In the genomic region with DNA sequence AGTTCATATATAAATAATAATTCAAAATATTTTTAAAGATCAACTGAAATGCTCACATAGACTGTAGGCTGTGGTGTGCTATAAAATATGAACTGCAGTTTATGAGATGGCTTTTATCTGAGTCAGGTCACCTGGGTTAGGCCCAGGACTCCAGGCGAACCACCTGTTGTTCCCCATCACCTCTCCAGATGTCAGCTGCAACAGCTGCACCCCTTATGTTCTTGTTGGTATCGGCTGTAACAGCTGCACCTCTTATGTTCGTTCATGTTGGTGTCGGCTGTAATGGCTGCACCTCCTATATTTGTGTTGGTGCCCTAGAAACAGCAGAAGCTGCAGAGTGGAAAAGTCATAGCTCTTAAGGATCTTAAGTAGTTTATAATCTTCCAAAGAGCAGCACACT, we compare ENCODE assay signal across 24 mouse cellular contexts. TPM values are rescaled to one million over a fixed set of nuclear protein-coding genes. Genes with fewer than 3 reads are reported as not detected.
A peak's percentile ranks its signal among the peaks of the same experiment; 100 is the strongest.
DNase-seq lines count a peak whose midpoint lies in the region; ATAC-seq and TF ChIP-seq lines count a peak whose summit lies in the region.
"Had no signal": no experiment of that assay in that cellular context is flagged by ENCODE, and none has a peak within 500 bp of the region (broad histone marks: within the 10 kb centered on the region; RNA-seq: fewer than 3 reads in every experiment).

No protein-coding gene starts in this region.

- no peaks in the 10 kb centered on the region for H3K9me3 ChIP-seq in embryonic facial prominence, embryonic 14.5 days (ENCODE audit: control insufficient read depth, low read length)
- H3K9me3 ChIP-seq in limb, embryonic 14.5 days (ENCODE audit: control insufficient read depth, low read length), result no peaks in the 10 kb centered on the region
- no peaks in the 10 kb centered on the region for H3K9me3 ChIP-seq in stomach, embryonic 16.5 days (replicated peaks; ENCODE audit: control insufficient read depth, low read length)
- H3K9me3 ChIP-seq: embryonic facial prominence, embryonic 12.5 days; forebrain, embryonic 12.5 days; hindbrain, embryonic 13.5 days had no signal

- TF ChIP-seq CTCF in gastrocnemius, adult 2 months (IDR thresholded peaks at IDR 0.05), result no peak

- intact Hi-C loops in gastrocnemius, adult 2 months (cut with DNase I), result no loop called here
- intact Hi-C loops in gastrocnemius, postnatal 36 days (cut with DNase I), result no loop called here

- no peak overlapping the region for H3K4me3 ChIP-seq in gastrocnemius, adult 2 months
- H3K4me3 ChIP-seq in embryonic facial prominence, embryonic 14.5 days (ENCODE audit: low read depth, low read length), result no peak overlapping the region
- H3K4me3 ChIP-seq in limb, embryonic 14.5 days (replicated peaks; ENCODE audit: low read length), result no peak overlapping the region
- H3K4me3 ChIP-seq in stomach, embryonic 16.5 days (replicated peaks; ENCODE audit: low read length), result no peak overlapping the region
- H3K4me3 ChIP-seq: embryonic facial prominence, embryonic 12.5 days; forebrain, embryonic 12.5 days; hindbrain, embryonic 13.5 days had no signal

- DNase-seq in gastrocnemius, adult 2 months, result peak; percentile 46
- DNase-seq in gastrocnemius, postnatal 36 days, result no peak
- no peak for DNase-seq in embryonic facial prominence, embryonic 14.5 days (ENCODE audit: low spot score)
- peak; percentile 60 for DNase-seq in limb, embryonic 14.5 days (ENCODE audit: low spot score)
- no peak for DNase-seq in embryo, embryonic 10 days (ENCODE audit: low spot score)
- DNase-seq in cerebellum, adult 11-12 months, result no peak
- no peak for DNase-seq in adrenal gland, postnatal 25 days
- DNase-seq: adrenal gland, postnatal 14 days; B cell, adult 2 months; cerebellum, adult 2 months; cerebellum, postnatal 10 days; embryo, embryonic 11 days; gastrocnemius, postnatal 25 days; heart, postnatal 14 days had no signal

- WGBS in embryonic facial prominence, embryonic 14.5 days, result 73% methylated on average over 4 of the region's 4 CpGs
- WGBS in limb, embryonic 14.5 days, result 72% methylated on average over 4 of the region's 4 CpGs
- 79% methylated on average over 4 of the region's 4 CpGs for WGBS in stomach, embryonic 16.5 days

- H3K27ac ChIP-seq in gastrocnemius, adult 2 months, result peak overlapping the region; percentile 91
- no peak overlapping the region for H3K27ac ChIP-seq in embryonic facial prominence, embryonic 14.5 days (replicated peaks; ENCODE audit: low read depth, low read length)
- H3K27ac ChIP-seq in limb, embryonic 14.5 days (replicated peaks; ENCODE audit: low read depth, low read length), result no peak overlapping the region
- H3K27ac ChIP-seq in stomach, embryonic 16.5 days (ENCODE audit: low read length), result peak overlapping the region; percentile 87
- H3K27ac ChIP-seq: embryonic facial prominence, embryonic 12.5 days; forebrain, embryonic 12.5 days; hindbrain, embryonic 13.5 days; hindbrain, postnatal 0 days had no signal

- H3K9ac ChIP-seq in embryonic facial prominence, embryonic 14.5 days (ENCODE audit: low read depth, low read length), result no peak overlapping the region
- H3K9ac ChIP-seq in limb, embryonic 14.5 days (ENCODE audit: low read depth, low read length, severe bottlenecking), result no peak overlapping the region
- H3K9ac ChIP-seq in stomach, embryonic 16.5 days (ENCODE audit: low read length), result no peak overlapping the region
- H3K9ac ChIP-seq: embryonic facial prominence, embryonic 12.5 days; forebrain, embryonic 12.5 days; hindbrain, embryonic 13.5 days had no signal

- peaks cover 15% of the 10 kb centered on the region for H3K4me1 ChIP-seq in embryonic facial prominence, embryonic 14.5 days (ENCODE audit: control insufficient read depth, insufficient read depth, low read length)
- H3K4me1 ChIP-seq in limb, embryonic 14.5 days (ENCODE audit: control insufficient read depth, insufficient read depth, low read length), result peaks cover 11% of the 10 kb centered on the region; the same call in 1 of the 2 replicates
- peaks cover 12% of the 10 kb centered on the region; the same call in 1 of the 2 replicates for H3K4me1 ChIP-seq in stomach, embryonic 16.5 days (ENCODE audit: control insufficient read depth, insufficient read depth, low read length)

- TF ChIP-seq POLR2A in limb, embryonic 14.5 days (IDR thresholded peaks at IDR 0.05; ENCODE audit: borderline replicate concordance, extremely low read depth, insufficient read depth, insufficient read length), result no peak

- H3K36me3 ChIP-seq in embryonic facial prominence, embryonic 14.5 days (ENCODE audit: control insufficient read depth, insufficient read depth, low read length), result no peaks in the 10 kb centered on the region
- H3K36me3 ChIP-seq in limb, embryonic 14.5 days (ENCODE audit: control insufficient read depth, insufficient read depth, low read length), result no peaks in the 10 kb centered on the region
- H3K36me3 ChIP-seq in stomach, embryonic 16.5 days (ENCODE audit: control insufficient read depth, insufficient read depth, low read length), result no peaks in the 10 kb centered on the region
- H3K36me3 ChIP-seq: embryonic facial prominence, embryonic 12.5 days; forebrain, embryonic 12.5 days; hindbrain, embryonic 13.5 days had no signal

- no peaks in the 10 kb centered on the region for H3K27me3 ChIP-seq in embryonic facial prominence, embryonic 14.5 days (replicated peaks; ENCODE audit: control insufficient read depth, insufficient read depth, low read length)
- no peaks in the 10 kb centered on the region for H3K27me3 ChIP-seq in limb, embryonic 14.5 days (ENCODE audit: control insufficient read depth, insufficient read depth, low read length)
- no peaks in the 10 kb centered on the region for H3K27me3 ChIP-seq in stomach, embryonic 16.5 days (ENCODE audit: control insufficient read depth, insufficient read depth, low read length)
- H3K27me3 ChIP-seq: embryonic facial prominence, embryonic 12.5 days; hindbrain, embryonic 13.5 days; Patski had no signal

- H3K4me2 ChIP-seq in embryonic facial prominence, embryonic 14.5 days (ENCODE audit: low read depth, low read length), result no peak overlapping the region
- no peak overlapping the region for H3K4me2 ChIP-seq in limb, embryonic 14.5 days (replicated peaks; ENCODE audit: low read depth, low read length, severe bottlenecking)
- no peak overlapping the region for H3K4me2 ChIP-seq in stomach, embryonic 16.5 days (ENCODE audit: low read depth, low read length)
- H3K4me2 ChIP-seq: embryonic facial prominence, embryonic 12.5 days; forebrain, embryonic 12.5 days; hindbrain, embryonic 13.5 days had no signal

- peak; percentile 35; the same call in 1 of the 2 replicates for ATAC-seq in embryonic facial prominence, embryonic 14.5 days (ENCODE audit: low read depth)
- ATAC-seq in limb, embryonic 14.5 days (ENCODE audit: low FRiP score, low read depth), result peak; percentile 75
- ATAC-seq in stomach, embryonic 16.5 days (ENCODE audit: insufficient read depth, low FRiP score), result no peak
- ATAC-seq: activated CD4-positive, CD25-positive, alpha-beta regulatory T cell, adult 4 months; forebrain, embryonic 16.5 days; hindbrain, postnatal 0 days; Patski had no signal

RNA-seq across cellular contexts. Expression of a gene that starts 12.1 kb away (rescaled TPM):
- 10 to 100 TPM; 18.3 to 50.1 TPM for total RNA-seq in gastrocnemius, adult 2 months (2021)
- 10 to 100 TPM; 20.3 to 21.7 TPM for total RNA-seq in gastrocnemius, postnatal 36 days (2021)
- polyA plus RNA-seq in embryonic facial prominence, embryonic 14.5 days (2014; fragmentation: Nextera tagmentation; extraction: Ambion mirVana), result 3.6 and 4.0 TPM in 2 replicates
- 1.8 and 2.6 TPM in 2 replicates for polyA plus RNA-seq in limb, embryonic 14.5 days (2012; rRNA removed)
- polyA plus RNA-seq in limb, embryonic 14.5 days (2014; fragmentation: Nextera tagmentation; extraction: Ambion mirVana), result 2.7 and 3.3 TPM in 2 replicates
- 15.8 and 16.4 TPM in 2 replicates for polyA plus RNA-seq in stomach, embryonic 16.5 days (2015; fragmentation: Nextera tagmentation; extraction: Ambion mirVana)
- total RNA-seq in adrenal gland, postnatal 25 days (2021), result not detected in 2 replicates
- total RNA-seq: adrenal gland, postnatal 14 days; hematopoietic stem cell, adult 5-6 weeks; MEL had no signal
- polyA plus RNA-seq: forebrain, embryonic 16.5 days had no signal

Comparison
In these comparisons a context has a peak if more than half of its experiments do, and no peak if none do; other contexts are left out.
1. DNase-seq: peak in gastrocnemius, adult 2 months (single experiment) and limb, embryonic 14.5 days (single experiment); none in gastrocnemius, postnatal 36 days (0 of 2), embryonic facial prominence, embryonic 14.5 days (single experiment), embryo, embryonic 10 days (single experiment), cerebellum, adult 11-12 months (single experiment) and adrenal gland, postnatal 25 days (single experiment).
2. H3K27ac ChIP-seq: peak in gastrocnemius, adult 2 months (single experiment) and stomach, embryonic 16.5 days (single experiment); none in embryonic facial prominence, embryonic 14.5 days (single experiment) and limb, embryonic 14.5 days (single experiment).
3. RNA of a gene that starts 12.1 kb away (total RNA-seq): 18.3 to 50.1 TPM in gastrocnemius, adult 2 months and 20.3 to 21.7 TPM in gastrocnemius, postnatal 36 days; not detected in adrenal gland, postnatal 25 days; every median in the first group is over 10 times any median in the second.